Mouse (Mus musculus) embryonic facial prominence, embryonic 14.5 days (tissue): ENCODE data around the gene Trim39. TPM values are rescaled to one million over a fixed set of nuclear protein-coding genes. Genes with fewer than 3 reads are reported as not detected.

Source experiments
- polyA plus RNA-seq: library from polyadenylated mRNA; unstranded; fragments of >200 nt; fragmentation: Nextera tagmentation; extraction: Ambion mirVana; gene quantifications from 2 replicates; pipeline ENCODE4 v1.2.1, GENCODE M21; 2014

The Trim39 gene
- polyA plus RNA-seq, 1 experiment from 2014 or later: 10.6 TPM

Other genes with a start within 250 kb of the Trim39 start
- gene H2-T23, start 239.4 kb downstream of the Trim39 start, polyA plus RNA-seq: 9.6 and 10.1 TPM in 2 replicates
- 20.5 and 20.7 TPM in 2 replicates for gene H2-T22, start 229.5 kb downstream of the Trim39 start, polyA plus RNA-seq
- not detected in 2 replicates for gene Gm6034, start 229.3 kb downstream of the Trim39 start, polyA plus RNA-seq
- gene Gm11127, start 213.9 kb downstream of the Trim39 start, polyA plus RNA-seq: not detected in 2 replicates
- not detected in 2 replicates for gene Gm19684, start 150.6 kb downstream of the Trim39 start, polyA plus RNA-seq
- not detected in 2 replicates for gene Gm7030, start 142.8 kb downstream of the Trim39 start, polyA plus RNA-seq
- not detected in 2 replicates for gene Gm8909, start 103.7 kb downstream of the Trim39 start, polyA plus RNA-seq
- not detected in 2 replicates for gene H2-T3, start 82.0 kb downstream of the Trim39 start, polyA plus RNA-seq
- gene Rpp21, start 14.2 kb downstream of the Trim39 start, polyA plus RNA-seq: 95.5 and 103 TPM in 2 replicates
- gene H2-M10.2, start 14.2 kb upstream of the Trim39 start, polyA plus RNA-seq: not detected in 2 replicates
- not detected in 2 replicates for gene H2-M10.1, start 53.9 kb upstream of the Trim39 start, polyA plus RNA-seq
- gene H2-M10.3, start 96.2 kb upstream of the Trim39 start, polyA plus RNA-seq: not detected in 2 replicates
- gene H2-M10.4, start 190.1 kb upstream of the Trim39 start, polyA plus RNA-seq: not detected in 2 replicates